Mouse (Mus musculus) embryonic facial prominence, embryonic 15.5 days (tissue): ENCODE data around the gene Map2k6. TPM values are rescaled to one million over a fixed set of nuclear protein-coding genes. Genes with fewer than 3 reads are reported as not detected.

Source experiments
- ATAC-seq: fragments of 200-750 bp; cut with Nextera tagmentation; 2 replicates; pipeline ENCODE4 v1.8.0; 2017; ENCODE audit warnings: low read depth, moderate TSS enrichment; ENCODE audit not compliant: insufficient number of reproducible peaks, low FRiP score, low TSS enrichment
- H3K27ac ChIP-seq: fragments of 300-500 bp; sonication (generic); replicated peaks from 2 replicates; pipeline ENCODE4 v1.5.1; 2015; ENCODE audit warnings: mild to moderate bottlenecking, inconsistent platforms
- H3K27me3 ChIP-seq: fragments of 300-500 bp; sonication (generic); 2 replicates; pipeline ENCODE4 v1.6.1; 2015; ENCODE audit warnings: inconsistent platforms
- H3K36me3 ChIP-seq: fragments of 300-500 bp; sonication (generic); 2 replicates; pipeline ENCODE4 v1.6.1; 2015; ENCODE audit warnings: mild to moderate bottlenecking, inconsistent platforms
- H3K4me1 ChIP-seq: fragments of 300-500 bp; sonication (generic); 2 replicates; pipeline ENCODE4 v1.6.1; 2015; ENCODE audit warnings: inconsistent platforms
- H3K4me2 ChIP-seq: fragments of 300-500 bp; sonication (generic); replicated peaks from 2 replicates; pipeline ENCODE4 v1.6.1; 2015; ENCODE audit warnings: mild to moderate bottlenecking, inconsistent platforms
- H3K4me3 ChIP-seq: fragments of 300-500 bp; sonication (generic); replicated peaks from 2 replicates; pipeline ENCODE4 v1.5.1; 2015; ENCODE audit warnings: mild to moderate bottlenecking, inconsistent platforms
- H3K9ac ChIP-seq: fragments of 300-500 bp; sonication (generic); 2 replicates; pipeline ENCODE4 v1.6.1; 2015; ENCODE audit warnings: inconsistent platforms
- H3K9me3 ChIP-seq: fragments of 300-500 bp; sonication (generic); replicated peaks from 2 replicates; pipeline ENCODE4 v1.6.1; 2016; ENCODE audit warnings: inconsistent platforms
- WGBS: fragments of 180-500 bp; shearing (Covaris S2); methylation state at CpG from one replicate; pipeline ENCODE4 v1.1.7; 2015; 5-methylcytosine and 5-hydroxymethylcytosine counted together
- polyA plus RNA-seq: library from polyadenylated mRNA; unstranded; fragments of >200 nt; fragmentation: Nextera tagmentation; extraction: Ambion mirVana; gene quantifications from 2 replicates; pipeline ENCODE4 v1.2.1, GENCODE M21; 2015

The Map2k6 gene
- polyA plus RNA-seq, 1 experiment from 2014 or later: 19.4 TPM

GRCm38 (mm10) chr11:110379661-110380309 lies 19.1 kb upstream of the Map2k6 start:
- H3K4me1 ChIP-seq: peaks cover 12% of the 10 kb centered on the region; the same call in 1 of the 2 replicates
- H3K27ac ChIP-seq: peak overlapping the region; percentile 86
- H3K4me3 ChIP-seq: peak overlapping the region; percentile 41
- no peaks in the 10 kb centered on the region for H3K9me3 ChIP-seq
- H3K36me3 ChIP-seq: no peaks in the 10 kb centered on the region
- 0 out of 2 replicates have a peak overlapping the region, but pooled peaks have one; percentile 15 for H3K9ac ChIP-seq
- H3K4me2 ChIP-seq: peak overlapping the region; percentile 73
- ATAC-seq: peak; percentile 89
- 6% methylated on average over 20 of the region's 20 CpGs for WGBS
- H3K27me3 ChIP-seq: no peaks in the 10 kb centered on the region

- no peaks in the 10 kb centered on the region for H3K27me3 ChIP-seq
- peak overlapping the region; percentile 86 for H3K27ac ChIP-seq
- H3K36me3 ChIP-seq: no peaks in the 10 kb centered on the region
- H3K4me2 ChIP-seq: peak overlapping the region; percentile 73
- H3K4me3 ChIP-seq: peak overlapping the region; percentile 41
- WGBS: 23% methylated on average over 15 of the region's 15 CpGs
- ATAC-seq: no peak
- H3K9me3 ChIP-seq: no peaks in the 10 kb centered on the region
- peaks cover 12% of the 10 kb centered on the region; the same call in 1 of the 2 replicates for H3K4me1 ChIP-seq
- H3K9ac ChIP-seq: no peak overlapping the region
Observed at GRCm38 (mm10) chr11:110380310-110380668, 18.6 kb upstream of the Map2k6 start.

- WGBS: 77% methylated on average over 2 of the region's 2 CpGs
Observed at GRCm38 (mm10) chr11:110385487-110385886, 13.4 kb upstream of the Map2k6 start.

GRCm38 (mm10) chr11:110392763-110393162 lies 6.2 kb upstream of the Map2k6 start:
- Histone ChIP-seq H3K9me3 (no peaks in the 10 kb centered on the region), H3K4me1 (0 out of 2 replicates have a peak, but pooled peaks cover 4% of the 10 kb centered on the region), H3K9ac (no peak overlapping the region), H3K4me2 (no peak overlapping the region), H3K4me3 (no peak overlapping the region), H3K27ac (no peak overlapping the region), H3K27me3 (no peaks in the 10 kb centered on the region), H3K36me3 (no peaks in the 10 kb centered on the region)
- no peak for ATAC-seq
- 76% methylated on average over 3 of the region's 3 CpGs for WGBS

More at GRCm38 (mm10) chr11:110385487-110385886, 13.4 kb upstream of the Map2k6 start:
- H3K9ac ChIP-seq: no peak overlapping the region
- no peak overlapping the region for H3K4me3 ChIP-seq
- H3K36me3 ChIP-seq: no peaks in the 10 kb centered on the region
- H3K4me2 ChIP-seq: no peak overlapping the region
- H3K4me1 ChIP-seq: peaks cover under 1% of the 10 kb centered on the region; the same call in 1 of the 2 replicates
- H3K27me3 ChIP-seq: no peaks in the 10 kb centered on the region
- no peaks in the 10 kb centered on the region for H3K9me3 ChIP-seq
- no peak overlapping the region for H3K27ac ChIP-seq
- no peak for ATAC-seq

- ATAC-seq: no peak
- peaks cover 7% of the 10 kb centered on the region; the same call in 1 of the 2 replicates for H3K4me1 ChIP-seq
Observed at GRCm38 (mm10) chr11:110394788-110395452, 4.0 kb upstream of the Map2k6 start.

GRCm38 (mm10) chr11:110396085-110396484 lies 2.8 kb upstream of the Map2k6 start:
- Histone ChIP-seq H3K36me3 (no peaks in the 10 kb centered on the region), H3K27ac (no peak overlapping the region), H3K4me3 (no peak overlapping the region), H3K4me2 (0 out of 2 replicates have a peak overlapping the region, but pooled peaks have one; percentile 6), H3K4me1 (peaks cover 13% of the 10 kb centered on the region), H3K27me3 (no peaks in the 10 kb centered on the region), H3K9ac (no peak overlapping the region), H3K9me3 (no peaks in the 10 kb centered on the region)
- WGBS: 51% methylated on average over 19 of the region's 19 CpGs
- ATAC-seq: no peak

More at GRCm38 (mm10) chr11:110394788-110395452, 4.0 kb upstream of the Map2k6 start:
- Histone ChIP-seq H3K27ac (no peak overlapping the region), H3K4me2 (no peak overlapping the region), H3K27me3 (no peaks in the 10 kb centered on the region), H3K9me3 (no peaks in the 10 kb centered on the region), H3K36me3 (no peaks in the 10 kb centered on the region), H3K4me3 (no peak overlapping the region), H3K9ac (no peak overlapping the region)
- whole genome bisulfite sequencing: 82% methylated on average over 5 of the region's 5 CpGs

- ATAC-seq: no peak
- H3K27ac ChIP-seq: peak overlapping the region; percentile 55
- no peaks in the 10 kb centered on the region for H3K36me3 ChIP-seq
- 3% methylated on average over 15 of the region's 15 CpGs for WGBS
- peaks cover 28% of the 10 kb centered on the region for H3K4me1 ChIP-seq
- H3K4me2 ChIP-seq: peak overlapping the region; percentile 58
- peak overlapping the region; percentile 37 for H3K9ac ChIP-seq
- no peaks in the 10 kb centered on the region for H3K27me3 ChIP-seq
- no peaks in the 10 kb centered on the region for H3K9me3 ChIP-seq
- H3K4me3 ChIP-seq: peak overlapping the region; percentile 59
Observed at GRCm38 (mm10) chr11:110399240-110400150, 573 bp downstream of the Map2k6 start.

- 0 out of 2 replicates have a peak overlapping the region, but pooled peaks have one; percentile 55 for H3K27ac ChIP-seq
- H3K4me2 ChIP-seq: peak overlapping the region; percentile 58
- 28% methylated on average over 1 of the region's 1 CpGs for WGBS
- no peaks in the 10 kb centered on the region for H3K36me3 ChIP-seq
- H3K4me3 ChIP-seq: peak overlapping the region; percentile 59
- no peak for ATAC-seq
- no peaks in the 10 kb centered on the region for H3K9me3 ChIP-seq
- no peak overlapping the region for H3K9ac ChIP-seq
- H3K4me1 ChIP-seq: peaks cover 28% of the 10 kb centered on the region
- H3K27me3 ChIP-seq: no peaks in the 10 kb centered on the region
Observed at GRCm38 (mm10) chr11:110400283-110400682, 1.4 kb downstream of the Map2k6 start.

GRCm38 (mm10) chr11:110402671-110403070 lies 3.7 kb downstream of the Map2k6 start:
- Histone ChIP-seq H3K4me3 (no peak overlapping the region), H3K36me3 (no peaks in the 10 kb centered on the region), H3K4me1 (peaks cover 24% of the 10 kb centered on the region), H3K4me2 (0 out of 2 replicates have a peak overlapping the region, but pooled peaks have one; percentile 4), H3K9me3 (no peaks in the 10 kb centered on the region), H3K9ac (no peak overlapping the region), H3K27me3 (no peaks in the 10 kb centered on the region), H3K27ac (no peak overlapping the region)
- no peak for ATAC-seq
- WGBS: 18% methylated on average over 3 of the region's 3 CpGs

- H3K9ac ChIP-seq: no peak overlapping the region
- H3K36me3 ChIP-seq: no peaks in the 10 kb centered on the region
- no peak overlapping the region for H3K27ac ChIP-seq
- H3K4me1 ChIP-seq: peaks cover 23% of the 10 kb centered on the region
- WGBS: 82% methylated on average over 2 of the region's 2 CpGs
- H3K4me2 ChIP-seq: no peak overlapping the region
- H3K4me3 ChIP-seq: no peak overlapping the region
- no peaks in the 10 kb centered on the region for H3K27me3 ChIP-seq
- no peak for ATAC-seq
- no peaks in the 10 kb centered on the region for H3K9me3 ChIP-seq
Observed at GRCm38 (mm10) chr11:110403602-110404001, 4.7 kb downstream of the Map2k6 start.

GRCm38 (mm10) chr11:110405607-110406006 lies 6.7 kb downstream of the Map2k6 start:
- no peaks in the 10 kb centered on the region for H3K9me3 ChIP-seq
- peaks cover 18% of the 10 kb centered on the region for H3K4me1 ChIP-seq
- no peaks in the 10 kb centered on the region for H3K36me3 ChIP-seq
- 0 out of 2 replicates have a peak overlapping the region, but pooled peaks have one; percentile 3 for H3K27ac ChIP-seq
- H3K4me2 ChIP-seq: no peak overlapping the region
- no peak overlapping the region for H3K4me3 ChIP-seq
- H3K9ac ChIP-seq: no peak overlapping the region
- 61% methylated on average over 9 of the region's 9 CpGs for WGBS
- ATAC-seq: no peak
- no peaks in the 10 kb centered on the region for H3K27me3 ChIP-seq
